Mouse (Mus musculus): ENCODE measurements around the gene Tnni1. TPM values are rescaled to one million over a fixed set of nuclear protein-coding genes. Genes with fewer than 3 reads are reported as not detected.

Gene Tnni1
- polyA plus RNA-seq, 1 experiment from 2014 or later, result 66.8 TPM

GRCm38 (mm10) chr1:135835716-135836483 is 56.7 kb downstream of the Tnni1 start, which contains the start of gene Tnnt2:
Gene Tnnt2, plus strand, starts transcription at chr1:135836354.
- no peak for ATAC-seq (ENCODE audit: insufficient number of reproducible peaks, insufficient read depth, low FRiP score, low TSS enrichment)
- Histone ChIP-seq H3K9ac (no peak within 1 kb of the TSS), H3K4me1 (peaks cover 9% of the 10 kb centered on the region), H3K36me3 (no peaks in the 10 kb centered on the region), H3K27ac (no peak within 1 kb of the TSS), H3K4me3 (no peak within 1 kb of the TSS), H3K27me3 (no peaks in the 10 kb centered on the region), H3K4me2 (replicated peaks) (no peak within 1 kb of the TSS), H3K9me3 (no peaks in the 10 kb centered on the region)
- WGBS, result 35% methylated on average over 9 of the region's 9 CpGs

- no peak for ATAC-seq (ENCODE audit: insufficient number of reproducible peaks, insufficient read depth, low FRiP score, low TSS enrichment)
- 59% methylated on average over 4 of the region's 4 CpGs for WGBS
Measured at GRCm38 (mm10) chr1:135838626-135839025, 59.4 kb downstream of the Tnni1 start.

GRCm38 (mm10) chr1:135839065-135839464 is 59.8 kb downstream of the Tnni1 start:
- ATAC-seq (ENCODE audit: insufficient number of reproducible peaks, insufficient read depth, low FRiP score, low TSS enrichment), result no peak
- H3K27ac ChIP-seq, result no peak overlapping the region
- WGBS, result 85% methylated on average over 6 of the region's 6 CpGs
- H3K9me3 ChIP-seq, result no peaks in the 10 kb centered on the region
- H3K4me2 ChIP-seq (replicated peaks), result no peak overlapping the region
- H3K9ac ChIP-seq, result no peak overlapping the region
- no peaks in the 10 kb centered on the region for H3K27me3 ChIP-seq
- H3K36me3 ChIP-seq, result no peaks in the 10 kb centered on the region
- peaks cover 13% of the 10 kb centered on the region for H3K4me1 ChIP-seq
- H3K4me3 ChIP-seq, result no peak overlapping the region

More at GRCm38 (mm10) chr1:135838626-135839025, 59.4 kb downstream of the Tnni1 start:
- H3K9ac ChIP-seq, result no peak overlapping the region
- no peak overlapping the region for H3K4me2 ChIP-seq (replicated peaks)
- no peaks in the 10 kb centered on the region for H3K36me3 ChIP-seq
- H3K4me3 ChIP-seq, result no peak overlapping the region
- H3K27ac ChIP-seq, result no peak overlapping the region
- no peaks in the 10 kb centered on the region for H3K27me3 ChIP-seq
- H3K9me3 ChIP-seq, result no peaks in the 10 kb centered on the region
- peaks cover 13% of the 10 kb centered on the region for H3K4me1 ChIP-seq

GRCm38 (mm10) chr1:135840675-135841395 is 61.6 kb downstream of the Tnni1 start:
- no peak overlapping the region for H3K4me3 ChIP-seq
- peaks cover 13% of the 10 kb centered on the region for H3K4me1 ChIP-seq
- H3K36me3 ChIP-seq, result no peaks in the 10 kb centered on the region
- no peaks in the 10 kb centered on the region for H3K27me3 ChIP-seq
- H3K9ac ChIP-seq, result no peak overlapping the region
- H3K4me2 ChIP-seq (replicated peaks), result no peak overlapping the region
- no peaks in the 10 kb centered on the region for H3K9me3 ChIP-seq
- 67% methylated on average over 15 of the region's 15 CpGs for WGBS
- no peak overlapping the region for H3K27ac ChIP-seq
- no peak for ATAC-seq (ENCODE audit: insufficient number of reproducible peaks, insufficient read depth, low FRiP score, low TSS enrichment)

GRCm38 (mm10) chr1:135843519-135844262 is 64.5 kb downstream of the Tnni1 start:
- Histone ChIP-seq H3K9ac (no peak overlapping the region), H3K36me3 (no peaks in the 10 kb centered on the region), H3K9me3 (no peaks in the 10 kb centered on the region), H3K27ac (no peak overlapping the region), H3K4me2 (replicated peaks) (no peak overlapping the region), H3K4me1 (peaks cover 8% of the 10 kb centered on the region), H3K27me3 (no peaks in the 10 kb centered on the region), H3K4me3 (no peak overlapping the region)
- no peak for ATAC-seq (ENCODE audit: insufficient number of reproducible peaks, insufficient read depth, low FRiP score, low TSS enrichment)
- 86% methylated on average over 10 of the region's 10 CpGs for WGBS

- Histone ChIP-seq H3K4me1 (peaks cover 8% of the 10 kb centered on the region), H3K27me3 (no peaks in the 10 kb centered on the region), H3K4me2 (replicated peaks) (no peak overlapping the region), H3K36me3 (no peaks in the 10 kb centered on the region), H3K27ac (no peak overlapping the region), H3K4me3 (no peak overlapping the region), H3K9ac (no peak overlapping the region), H3K9me3 (no peaks in the 10 kb centered on the region)
- 77% methylated on average over 6 of the region's 6 CpGs for WGBS
- no peak for ATAC-seq (ENCODE audit: insufficient number of reproducible peaks, insufficient read depth, low FRiP score, low TSS enrichment)
Measured at GRCm38 (mm10) chr1:135844481-135844880, 65.2 kb downstream of the Tnni1 start.

- Histone ChIP-seq H3K4me1 (peaks cover 3% of the 10 kb centered on the region), H3K9me3 (no peaks in the 10 kb centered on the region), H3K9ac (no peak overlapping the region), H3K4me3 (no peak overlapping the region), H3K27ac (no peak overlapping the region), H3K27me3 (0 out of 2 replicates have a peak, but pooled peaks cover 1% of the 10 kb centered on the region), H3K4me2 (replicated peaks) (no peak overlapping the region), H3K36me3 (no peaks in the 10 kb centered on the region)
- 79% methylated on average over 5 of the region's 5 CpGs for WGBS
- no peak for ATAC-seq (ENCODE audit: insufficient number of reproducible peaks, insufficient read depth, low FRiP score, low TSS enrichment)
Measured at GRCm38 (mm10) chr1:135846632-135847031, 67.4 kb downstream of the Tnni1 start.

GRCm38 (mm10) chr1:135847139-135847562 is 67.9 kb downstream of the Tnni1 start:
- Histone ChIP-seq H3K27me3 (0 out of 2 replicates have a peak, but pooled peaks cover 3% of the 10 kb centered on the region), H3K4me1 (peaks cover 8% of the 10 kb centered on the region), H3K4me2 (replicated peaks) (no peak overlapping the region), H3K27ac (no peak overlapping the region), H3K9me3 (no peaks in the 10 kb centered on the region), H3K4me3 (no peak overlapping the region), H3K9ac (no peak overlapping the region), H3K36me3 (no peaks in the 10 kb centered on the region)
- ATAC-seq (ENCODE audit: insufficient number of reproducible peaks, insufficient read depth, low FRiP score, low TSS enrichment), result no peak
- WGBS, result 32% methylated on average over 6 of the region's 6 CpGs

- H3K4me2 ChIP-seq (replicated peaks), result no peak overlapping the region
- 81% methylated on average over 17 of the region's 17 CpGs for WGBS
Measured at GRCm38 (mm10) chr1:135847611-135848351, 68.5 kb downstream of the Tnni1 start.

GRCm38 (mm10) chr1:135850722-135851512 is 71.7 kb downstream of the Tnni1 start:
- WGBS, result 66% methylated on average over 12 of the region's 12 CpGs
- no peak for ATAC-seq (ENCODE audit: insufficient number of reproducible peaks, insufficient read depth, low FRiP score, low TSS enrichment)
- Histone ChIP-seq H3K9ac (no peak overlapping the region), H3K4me2 (replicated peaks) (no peak overlapping the region), H3K9me3 (no peaks in the 10 kb centered on the region), H3K4me1 (peaks cover 13% of the 10 kb centered on the region), H3K27ac (no peak overlapping the region), H3K27me3 (0 out of 2 replicates have a peak, but pooled peaks cover 3% of the 10 kb centered on the region), H3K4me3 (no peak overlapping the region), H3K36me3 (no peaks in the 10 kb centered on the region)

More at GRCm38 (mm10) chr1:135847611-135848351, 68.5 kb downstream of the Tnni1 start:
- no peak overlapping the region for H3K4me3 ChIP-seq
- peaks cover 13% of the 10 kb centered on the region for H3K4me1 ChIP-seq
- no peaks in the 10 kb centered on the region for H3K9me3 ChIP-seq
- no peak overlapping the region for H3K9ac ChIP-seq
- no peaks in the 10 kb centered on the region for H3K36me3 ChIP-seq
- H3K27me3 ChIP-seq, result 0 out of 2 replicates have a peak, but pooled peaks cover 3% of the 10 kb centered on the region
- no peak for ATAC-seq (ENCODE audit: insufficient number of reproducible peaks, insufficient read depth, low FRiP score, low TSS enrichment)
- H3K27ac ChIP-seq, result no peak overlapping the region

All from embryonic facial prominence, embryonic 12.5 days (tissue).